Mouse (Mus musculus) heart, adult 2 months (tissue): Measurements from ENCODE around the gene Cfdp1.

Experiments used
- CTCF ChIP-seq: fragments of 200-600 bp; IDR thresholded peaks from 2 replicates; pipeline ENCODE4 v1.8.1; 2022; ENCODE audit warnings: antibody characterized with exemption, mild to moderate bottlenecking, moderate library complexity
- POLR2A ChIP-seq: fragments of 200-500 bp; IDR thresholded peaks from 2 replicates; pipeline ENCODE4 v1.6.1; 2011; ENCODE audit warnings: mild to moderate bottlenecking, low read depth, low read length, control low read depth; ENCODE audit not compliant: insufficient read depth

DNA sequence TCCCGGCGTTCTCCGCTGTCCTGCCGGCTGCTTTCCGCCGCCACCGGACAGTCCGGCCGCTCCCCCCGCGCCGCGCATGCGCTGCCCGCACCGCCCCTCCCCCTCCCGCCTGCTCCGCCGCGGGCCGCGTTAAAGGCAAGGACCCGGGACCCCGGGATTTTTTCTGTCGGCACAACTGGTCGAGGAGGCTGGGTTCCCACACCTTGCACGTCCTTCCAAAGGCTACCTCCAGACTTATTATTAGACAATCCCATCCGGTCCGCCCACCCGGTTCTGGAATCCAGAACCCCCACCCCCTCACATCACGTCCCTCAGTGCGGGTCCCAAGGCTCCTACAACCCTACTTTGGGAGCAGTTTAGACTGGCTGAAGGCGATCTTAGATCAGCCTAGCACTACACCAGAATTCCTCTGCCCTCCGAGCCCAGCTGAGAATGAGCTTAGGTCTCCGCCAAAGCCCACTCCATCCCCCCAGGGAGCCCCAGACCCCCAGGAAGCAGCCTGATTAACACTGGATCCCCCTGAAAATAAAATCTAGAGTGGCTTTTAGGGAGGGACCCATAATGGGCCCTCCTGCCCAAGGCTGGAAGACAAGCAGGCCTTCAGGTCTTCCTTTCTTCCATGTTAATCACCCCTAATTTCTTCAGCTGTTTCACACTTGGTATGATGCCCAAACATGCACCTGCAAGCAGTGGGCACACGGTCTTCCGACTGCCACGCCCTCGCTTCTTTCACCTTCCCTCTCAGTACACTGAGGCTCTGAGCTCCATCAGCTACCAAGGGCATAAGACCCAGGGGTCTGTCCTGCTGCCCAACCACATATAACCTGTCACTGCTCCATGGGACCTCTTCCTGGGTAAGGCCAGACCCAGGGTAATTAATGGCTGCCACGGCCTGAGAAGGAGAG lies 110.0 kb downstream of the Cfdp1 start, which contains the start of gene Bcar1:
- TF ChIP-seq CTCF (no peak), POLR2A (no peak)
